Mouse (Mus musculus): ENCODE results near the gene Dot1l.
"Not testable (repeated sequence)": the region's sequence is repeated elsewhere in the genome, so short reads cannot be mapped to it uniquely, and the experiment has no call there.

- not testable (repeated sequence) for TF ChIP-seq CTCF (IDR thresholded peaks at IDR 0.05; ENCODE audit: borderline replicate concordance, control insufficient read depth, extremely low read depth, insufficient read depth, low read length, poor library complexity); POLR2A (IDR thresholded peaks at IDR 0.05; ENCODE audit: control insufficient read depth, extremely low read depth, insufficient read depth, low read length, poor library complexity)
These were observed 73.6 kb downstream of the Dot1l start for GRCm38 (mm10) chr10:80828587-80828986.

Measured in thymus, adult 2 months (tissue).